Mouse (Mus musculus) brain, embryonic 14.5 days (tissue): ENCODE measurements around the gene Dcakd.
A peak's percentile ranks its signal among the peaks of the same experiment; 100 is the strongest.
"Not testable (repeated sequence)": the region's sequence is repeated elsewhere in the genome, so short reads cannot be mapped to it uniquely, and the experiment has no call there.

Experiments
- CTCF ChIP-seq: fragments of 200-500 bp; IDR thresholded peaks from 2 replicates; pipeline ENCODE4 v1.5.1; 2012; ENCODE audit warnings: inconsistent platforms, mild to moderate bottlenecking, moderate library complexity, borderline replicate concordance; ENCODE audit not compliant: insufficient read depth, insufficient read length; ENCODE audit errors: extremely low read depth
- POLR2A ChIP-seq: fragments of 200-500 bp; IDR thresholded peaks from 2 replicates; pipeline ENCODE4 v1.6.1; 2012; ENCODE audit warnings: mild to moderate bottlenecking, inconsistent platforms, borderline replicate concordance; ENCODE audit not compliant: poor library complexity, insufficient read depth, insufficient read length, severe bottlenecking; ENCODE audit errors: extremely low read depth

DNA sequence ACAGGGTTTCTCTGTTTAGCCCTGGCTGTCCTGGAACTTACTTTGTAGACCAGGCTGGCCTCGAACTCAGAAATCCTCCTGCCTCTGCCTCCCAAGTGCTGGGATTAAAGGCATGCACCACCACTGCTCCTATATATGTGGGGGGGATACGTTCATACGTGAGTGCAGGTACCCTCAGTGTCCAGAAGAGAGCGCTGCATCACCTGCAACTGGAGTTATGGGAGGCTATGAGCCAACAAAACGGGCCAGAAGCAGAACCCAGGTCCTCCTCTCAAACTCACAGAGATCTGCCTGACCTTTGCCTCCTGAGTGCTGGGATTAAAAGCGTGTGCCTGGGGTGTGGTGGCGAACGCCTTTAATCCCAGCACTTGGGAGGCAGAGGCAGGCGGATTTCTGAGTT, 52.2 kb downstream of the Dcakd start:
- not testable (repeated sequence) for TF ChIP-seq POLR2A
- peak; percentile 6; the same call in 1 of the 2 replicates for TF ChIP-seq CTCF
